Mouse (Mus musculus) heart, postnatal 0 days (tissue): ENCODE data around the gene Zfp804a. TPM values are rescaled to one million over a fixed set of nuclear protein-coding genes. Genes with fewer than 3 reads are reported as not detected.

Experiments
- ATAC-seq: fragments of 200-750 bp; cut with Nextera tagmentation; 2 replicates; pipeline ENCODE4 v1.8.0; 2017; ENCODE audit warnings: low read depth, moderate number of reproducible peaks, moderate library complexity; ENCODE audit not compliant: insufficient read depth
- DNase-seq: peaks from one replicate; pipeline ENCODE4 v3.0.0-alpha.2; 2016; ENCODE audit warnings: low spot score
- H3K27ac ChIP-seq: fragments of 300-500 bp; sonication (generic); 2 replicates; pipeline ENCODE4 v1.5.1; 2014; ENCODE audit warnings: low read depth, mild to moderate bottlenecking
- H3K27me3 ChIP-seq: fragments of 300-500 bp; sonication (generic); 2 replicates; pipeline ENCODE4 v1.6.1; 2014; ENCODE audit warnings: low read length, mixed read lengths; ENCODE audit not compliant: control insufficient read depth, insufficient read depth
- H3K36me3 ChIP-seq: fragments of 300-500 bp; sonication (generic); replicated peaks from 2 replicates; pipeline ENCODE4 v1.6.1; 2014; ENCODE audit warnings: low read length, mixed read lengths; ENCODE audit not compliant: control insufficient read depth, insufficient read depth
- H3K4me1 ChIP-seq: fragments of 300-500 bp; sonication (generic); 2 replicates; pipeline ENCODE4 v1.6.1; 2014; ENCODE audit warnings: antibody characterized with exemption; ENCODE audit not compliant: control insufficient read depth, insufficient read depth
- H3K4me2 ChIP-seq: fragments of 300-500 bp; sonication (generic); 2 replicates; pipeline ENCODE4 v1.6.1; 2014; ENCODE audit warnings: low read depth, mild to moderate bottlenecking, low read length, moderate library complexity
- H3K4me3 ChIP-seq: fragments of 300-500 bp; sonication (generic); 2 replicates; pipeline ENCODE4 v1.5.1; 2014; ENCODE audit warnings: low read depth, low read length
- H3K9ac ChIP-seq: fragments of 300-500 bp; sonication (generic); replicated peaks from 2 replicates; pipeline ENCODE4 v1.6.1; 2014; ENCODE audit warnings: low read depth, low read length, mixed read lengths
- H3K9me3 ChIP-seq: fragments of 300-500 bp; sonication (generic); replicated peaks from 2 replicates; pipeline ENCODE4 v1.6.1; 2016; ENCODE audit warnings: low read length; ENCODE audit not compliant: control insufficient read depth
- CTCF ChIP-seq: IDR thresholded peaks from 2 replicates; pipeline ENCODE4 v1.5.1; 2016; ENCODE audit warnings: antibody characterized with exemption, control low read depth, low read depth
- EP300 ChIP-seq: IDR thresholded peaks from 2 replicates; pipeline ENCODE4 v1.6.1; 2016; ENCODE audit warnings: antibody characterized with exemption, low read depth
- WGBS: fragments of 180-500 bp; shearing (Covaris S2); extraction: QIAGEN DNeasy Blood & Tissue Kit; methylation state at CpG from one replicate; pipeline ENCODE4 v1.1.7; 2014; 5-methylcytosine and 5-hydroxymethylcytosine counted together
- polyA plus RNA-seq: library from polyadenylated mRNA; unstranded; fragments of >200 nt; fragmentation: Nextera tagmentation; extraction: Ambion mirVana; gene quantifications from 2 replicates; pipeline ENCODE4 v1.2.1, GENCODE M21; 2015
- total RNA-seq: library from RNA; depleted of rRNA; stranded (reverse); fragments of >200 nt; gene quantifications from 2 replicates; pipeline ENCODE4 v1.2.3, GENCODE M21; 2014; ENCODE audit warnings: low replicate concordance

The Zfp804a gene
- total and polyA plus RNA-seq, 2 experiments from 2014 or later, result not detected

DNA sequence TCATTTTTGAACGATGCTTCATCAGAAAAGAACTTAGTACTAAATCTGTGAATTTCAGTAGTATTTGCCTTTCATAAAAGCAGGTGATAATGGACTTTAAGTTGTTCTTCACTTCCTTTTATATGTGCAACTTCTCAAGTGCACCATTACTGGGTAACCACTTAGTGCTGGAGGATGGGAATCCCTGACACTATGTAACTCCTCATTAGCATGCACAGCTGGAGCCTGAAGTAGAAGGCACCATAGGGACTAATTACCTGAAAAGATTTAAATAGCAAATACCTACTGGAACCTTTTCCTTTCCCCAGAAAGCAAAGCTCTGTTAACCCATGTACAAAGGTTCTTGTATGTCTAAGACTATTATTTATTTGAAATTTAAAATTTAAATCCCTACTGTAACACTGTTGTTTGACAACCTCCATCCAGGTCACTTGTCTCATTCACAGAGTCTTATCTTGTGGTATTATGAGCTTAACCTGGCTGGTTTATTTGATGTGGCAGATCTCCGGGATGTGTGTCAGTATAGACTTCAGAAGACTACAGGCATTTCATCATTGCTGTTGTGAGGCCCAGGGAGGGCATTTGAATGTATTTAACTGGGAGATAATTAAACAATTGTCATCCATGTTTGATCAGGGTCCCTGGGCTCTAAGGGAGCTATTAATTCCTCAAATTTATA lies 229.7 kb downstream of the Zfp804a start:
- H3K9me3 ChIP-seq, result no peaks in the 10 kb centered on the region
- H3K4me2 ChIP-seq, result no peak overlapping the region
- no peaks in the 10 kb centered on the region for H3K36me3 ChIP-seq
- no peaks in the 10 kb centered on the region for H3K4me1 ChIP-seq
- H3K27ac ChIP-seq, result no peak overlapping the region
- DNase-seq (no peak), ATAC-seq (no peak)
- no peak for TF ChIP-seq CTCF
- no peak for TF ChIP-seq EP300
- no peak overlapping the region for H3K9ac ChIP-seq
- no peak overlapping the region for H3K4me3 ChIP-seq
- WGBS, result 74% methylated on average over 2 of the region's 2 CpGs
- no peaks in the 10 kb centered on the region for H3K27me3 ChIP-seq

GRCm38 (mm10) chr2:82294932-82295493 lies 242.0 kb downstream of the Zfp804a start:
- Histone ChIP-seq H3K27ac (no peak overlapping the region), H3K27me3 (no peaks in the 10 kb centered on the region)
- ATAC-seq, result no peak

More at GRCm38 (mm10) chr2:82294932-82295493, 242.0 kb downstream of the Zfp804a start:
- 56% methylated on average over 2 of the region's 2 CpGs for WGBS
- H3K9me3 ChIP-seq, result no peaks in the 10 kb centered on the region
- TF ChIP-seq EP300 (no peak), CTCF (no peak)
- H3K36me3 ChIP-seq, result no peaks in the 10 kb centered on the region
- DNase-seq, result no peak
- no peak overlapping the region for H3K4me2 ChIP-seq
- no peak overlapping the region for H3K9ac ChIP-seq
- no peak overlapping the region for H3K4me3 ChIP-seq
- no peaks in the 10 kb centered on the region for H3K4me1 ChIP-seq
